Mouse (Mus musculus) left cerebral cortex, adult 2 months (tissue): ENCODE measurements around the gene Gm45062. TPM values are rescaled to one million over a fixed set of nuclear protein-coding genes. Genes with fewer than 3 reads are reported as not detected.

Experiments
- DNase-seq, 2 experiments: peaks; one replicate each; pipeline ENCODE4 v3.0.0; 2021 to 2022; ENCODE audit warnings: low spot score in 2 of 2, mixed read lengths in 1 of 2; ENCODE audit errors: extremely low spot score in 1 of 2
- H3K27ac ChIP-seq: fragments of 200-600 bp; 2 replicates; pipeline ENCODE4 v1.8.1; 2022
- H3K4me3 ChIP-seq: fragments of 200-600 bp; 2 replicates; pipeline ENCODE4 v1.8.1; 2022
- CTCF ChIP-seq: fragments of 200-600 bp; IDR thresholded peaks from 2 replicates; pipeline ENCODE4 v1.8.1; 2022; ENCODE audit warnings: antibody characterized with exemption, mild to moderate bottlenecking, moderate library complexity
- intact Hi-C: fragments of 180-260 bp; cut with DNase I; formaldehyde crosslinking; loops from one replicate; pipeline ENCODE4 v1.15.1; 2025
- total RNA-seq, 2 experiments: library from RNA; stranded (reverse); gene quantifications; 2 replicates each; pipeline ENCODE4 v1.2.3; 2021

Gm45062 gene
- total RNA-seq, 2 experiments from 2014 or later: 5.2 to 8.1 TPM

GRCm38 (mm10) chr6:8353461-8353860 lies 94.2 kb downstream of the Gm45062 start:
- H3K27ac ChIP-seq: no peak overlapping the region
- no peak for DNase-seq
- intact Hi-C loops: no loop called here
- no peak for TF ChIP-seq CTCF
- H3K4me3 ChIP-seq: no peak overlapping the region

GRCm38 (mm10) chr6:8354846-8355245 lies 95.6 kb downstream of the Gm45062 start:
- no peak for TF ChIP-seq CTCF
- intact Hi-C loops: no loop called here
- Histone ChIP-seq H3K4me3 (no peak overlapping the region), H3K27ac (no peak overlapping the region)
- no peak for DNase-seq

GRCm38 (mm10) chr6:8358232-8358631 lies 99.0 kb downstream of the Gm45062 start:
- no peak for TF ChIP-seq CTCF
- Histone ChIP-seq H3K27ac (no peak overlapping the region), H3K4me3 (no peak overlapping the region)
- DNase-seq: no peak
- intact Hi-C loops: no loop called here

- no peak for TF ChIP-seq CTCF
- no peak overlapping the region for H3K27ac ChIP-seq
- no peak overlapping the region for H3K4me3 ChIP-seq
- intact Hi-C loops: no loop called here
- DNase-seq: no peak
These were observed 99.5 kb downstream of the Gm45062 start for GRCm38 (mm10) chr6:8358782-8359181.

- no peak for TF ChIP-seq CTCF
- intact Hi-C loops: no loop called here
- H3K27ac ChIP-seq: no peak overlapping the region
- H3K4me3 ChIP-seq: no peak overlapping the region
- DNase-seq: no peak
These were observed 101.6 kb downstream of the Gm45062 start for GRCm38 (mm10) chr6:8360805-8361204.

- no peak for TF ChIP-seq CTCF
- intact Hi-C loops: no loop called here
- no peak for DNase-seq
- Histone ChIP-seq H3K4me3 (no peak overlapping the region), H3K27ac (0 out of 2 replicates have a peak overlapping the region, but pooled peaks have one; percentile 10)
These were observed 104.9 kb downstream of the Gm45062 start for GRCm38 (mm10) chr6:8364033-8364756.

GRCm38 (mm10) chr6:8364757-8365150 lies 105.5 kb downstream of the Gm45062 start:
- no peak for TF ChIP-seq CTCF
- Histone ChIP-seq H3K27ac (no peak overlapping the region), H3K4me3 (no peak overlapping the region)
- no peak for DNase-seq
- intact Hi-C loops: no loop called here

- Histone ChIP-seq H3K4me3 (no peak overlapping the region), H3K27ac (no peak overlapping the region)
- TF ChIP-seq CTCF: no peak
- DNase-seq: no peak
- intact Hi-C loops: no loop called here
These were observed 108.4 kb downstream of the Gm45062 start for GRCm38 (mm10) chr6:8367675-8368074.

GRCm38 (mm10) chr6:8368198-8368864 lies 109.1 kb downstream of the Gm45062 start:
- intact Hi-C loops: no loop called here
- H3K4me3 ChIP-seq: no peak overlapping the region
- no peak for TF ChIP-seq CTCF
- DNase-seq: no peak
- no peak overlapping the region for H3K27ac ChIP-seq

GRCm38 (mm10) chr6:8370624-8371023 lies 111.4 kb downstream of the Gm45062 start:
- intact Hi-C loops: no loop called here
- no peak overlapping the region for H3K4me3 ChIP-seq
- H3K27ac ChIP-seq: no peak overlapping the region
- no peak for DNase-seq
- no peak for TF ChIP-seq CTCF

- TF ChIP-seq CTCF: no peak
- intact Hi-C loops: no loop called here
- Histone ChIP-seq H3K27ac (no peak overlapping the region), H3K4me3 (no peak overlapping the region)
- no peak for DNase-seq
These were observed 113.8 kb downstream of the Gm45062 start for GRCm38 (mm10) chr6:8373051-8373450.

- no peak for TF ChIP-seq CTCF
- intact Hi-C loops: no loop called here
- Histone ChIP-seq H3K27ac (no peak overlapping the region), H3K4me3 (no peak overlapping the region)
- DNase-seq: no peak
These were observed 114.6 kb downstream of the Gm45062 start for GRCm38 (mm10) chr6:8373851-8374250.

- intact Hi-C loops: no loop called here
- no peak for TF ChIP-seq CTCF
These were observed 115.0 kb downstream of the Gm45062 start for GRCm38 (mm10) chr6:8374290-8374689.

More at GRCm38 (mm10) chr6:8374290-8374689, 115.0 kb downstream of the Gm45062 start:
- Histone ChIP-seq H3K4me3 (no peak overlapping the region), H3K27ac (no peak overlapping the region)
- no peak for DNase-seq
